Mouse (Mus musculus) testis, adult 10 weeks (tissue): ENCODE measurements around the gene Psmb4. TPM values are rescaled to one million over a fixed set of nuclear protein-coding genes. Genes with fewer than 3 reads are reported as not detected.

ENCODE experiments used
- polyA plus RNA-seq: library from polyadenylated mRNA; stranded (reverse); fragments of 350-450 nt; fragmentation: Illumina TruSeq; extraction: RNeasy Lipid Tissue Mini Kit (QIAGEN cat#74804); gene quantifications from one replicate; pipeline ENCODE4 v1.2.3, GENCODE M21; 2014; ENCODE audit warnings: low read depth, low replicate concordance

The Psmb4 gene
- 52.5 TPM for polyA plus RNA-seq

GRCm38 (mm10) chr3:94886316-94887224 lies at the start of gene Psmb4:
Gene Psmb4 (minus strand): TSS chr3:94886961.

GRCm38 (mm10) chr3:94932809-94933564 lies 46.2 kb upstream of the Psmb4 start, which contains the start of gene Selenbp1:
Gene Selenbp1 (plus strand): TSS chr3:94933056.

GRCm38 (mm10) chr3:94837183-94837890 lies 49.4 kb downstream of the Psmb4 start, which contains the start of gene Pogz:
Gene Pogz (plus strand): TSS chr3:94837567.

Other genes with a start within 250 kb of the Psmb4 start
- not detected for gene Gm10972, start 243.8 kb downstream of the Psmb4 start, polyA plus RNA-seq
- gene Tuft1, start 228.1 kb downstream of the Psmb4 start, polyA plus RNA-seq: 7.3 TPM
- not detected for gene Selenbp2, start 193.4 kb downstream of the Psmb4 start, polyA plus RNA-seq
- gene Cgn, start 100.5 kb downstream of the Psmb4 start, polyA plus RNA-seq: 8.2 TPM
- gene Pogz, start 49.4 kb downstream of the Psmb4 start, polyA plus RNA-seq: 13.1 TPM
- gene Selenbp1, start 46.1 kb upstream of the Psmb4 start, polyA plus RNA-seq: 2.2 TPM
- gene Rfx5, start 67.1 kb upstream of the Psmb4 start, polyA plus RNA-seq: 11.5 TPM
- gene Pi4kb, start 87.8 kb upstream of the Psmb4 start, polyA plus RNA-seq: 8.2 TPM
- 11.3 TPM for gene Zfp687, start 128.5 kb upstream of the Psmb4 start, polyA plus RNA-seq
- 14.9 TPM for gene Psmd4, start 155.7 kb upstream of the Psmb4 start, polyA plus RNA-seq
- gene Pip5k1a, start 220.0 kb upstream of the Psmb4 start, polyA plus RNA-seq: 13.8 TPM
- gene Vps72, start 224.1 kb upstream of the Psmb4 start, polyA plus RNA-seq: 6.2 TPM
- gene Tmod4, start 237.5 kb upstream of the Psmb4 start, polyA plus RNA-seq: 4.3 TPM
- 18.9 TPM for gene Scnm1, start 247.1 kb upstream of the Psmb4 start, polyA plus RNA-seq
- gene Lysmd1, start 247.1 kb upstream of the Psmb4 start, polyA plus RNA-seq: 2.3 TPM